Mouse (Mus musculus): ENCODE results near the gene Atpaf1.

Gene Atpaf1

GRCm38 (mm10) chr4:115850111-115850510 is 65.5 kb downstream of the Atpaf1 start:
- no peak for DNase-seq

GRCm38 (mm10) chr4:115850631-115851030 is 66.0 kb downstream of the Atpaf1 start:
- no peak for DNase-seq

- no peak for DNase-seq
Measured at GRCm38 (mm10) chr4:115851569-115851968, 67.0 kb downstream of the Atpaf1 start.

GRCm38 (mm10) chr4:115855100-115855499 is 70.5 kb downstream of the Atpaf1 start:
- no peak for DNase-seq

GRCm38 (mm10) chr4:115855609-115856008 is 71.0 kb downstream of the Atpaf1 start:
- DNase-seq = no peak

GRCm38 (mm10) chr4:115856282-115856681 is 71.7 kb downstream of the Atpaf1 start:
- DNase-seq = no peak

GRCm38 (mm10) chr4:115857293-115857883 is 72.8 kb downstream of the Atpaf1 start:
- DNase-seq = no peak

GRCm38 (mm10) chr4:115863352-115863751 is 78.7 kb downstream of the Atpaf1 start:
- no peak for DNase-seq

GRCm38 (mm10) chr4:115863880-115864279 is 79.3 kb downstream of the Atpaf1 start:
- DNase-seq = no peak
